Mouse (Mus musculus): Measurements from ENCODE around the gene Gm44596.

DNA sequence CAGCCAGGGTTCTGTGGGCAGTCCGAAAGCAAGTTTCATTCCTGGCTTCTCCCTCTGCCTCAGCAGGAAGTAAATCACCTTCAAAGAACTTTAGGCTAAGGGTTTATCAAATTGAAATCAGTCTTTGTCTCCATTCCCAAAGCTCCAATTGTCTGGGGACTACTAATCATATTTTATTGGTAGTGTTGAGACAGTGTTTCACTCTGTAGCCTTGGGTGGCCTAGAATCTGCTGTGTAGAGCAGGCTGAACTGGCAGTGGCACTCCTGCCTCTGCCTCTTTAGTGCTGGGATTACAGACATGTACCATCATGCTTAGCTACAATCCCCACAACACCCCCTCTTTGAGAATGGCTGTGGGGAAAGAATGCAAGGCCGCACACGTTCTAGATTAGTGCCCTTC is 46.2 kb downstream of the Gm44596 start:
- TF ChIP-seq CTCF (IDR thresholded peaks at IDR 0.05; ENCODE audit: extremely low read depth, insufficient read depth, insufficient read length, insufficient replicate concordance) (no peak), POLR2A (IDR thresholded peaks at IDR 0.05; ENCODE audit: low read depth, low read length) (no peak)

All from spleen, adult 2 months (tissue).